In the genomic region with DNA sequence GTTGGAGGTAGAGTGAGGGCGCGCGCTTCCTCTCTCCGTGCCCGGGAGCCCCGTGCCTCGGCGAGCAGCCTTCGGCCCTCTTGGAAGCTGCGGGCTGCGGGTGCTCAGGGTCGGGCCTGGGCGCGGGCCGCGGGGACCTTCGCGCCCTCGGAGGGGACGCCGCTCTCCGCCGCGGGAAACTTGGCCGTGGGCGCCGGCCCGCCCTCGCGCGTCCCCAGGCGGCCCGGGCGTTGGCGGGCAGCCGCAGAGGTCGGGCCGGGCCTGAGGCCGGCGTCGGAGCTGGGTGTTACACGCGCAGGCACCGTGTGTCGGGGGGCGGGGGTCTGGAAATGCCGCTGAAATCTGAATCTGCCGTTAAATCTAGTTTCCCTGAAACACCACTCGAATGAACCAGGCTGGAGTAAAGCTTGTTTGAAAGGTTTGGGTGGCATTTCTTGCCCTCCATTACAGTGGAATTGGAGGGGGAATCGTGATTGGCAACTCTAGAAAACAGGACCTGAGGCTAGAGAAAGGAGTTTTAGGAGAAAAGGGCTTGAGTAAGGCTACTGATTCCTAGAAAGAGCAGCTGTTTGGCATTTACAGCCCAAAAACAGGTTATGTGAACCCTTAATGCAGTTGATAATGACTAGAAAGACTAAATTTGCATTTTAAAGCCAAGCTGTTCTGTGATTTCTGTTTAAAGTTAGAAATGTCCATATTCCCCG, we compare ENCODE assay signal across 8 mouse cellular contexts. TPM values are rescaled to one million over a fixed set of nuclear protein-coding genes. Genes with fewer than 3 reads are reported as not detected.
DNase-seq lines count a peak whose midpoint lies in the region; ATAC-seq and TF ChIP-seq lines count a peak whose summit lies in the region.

No protein-coding gene starts in this region.

- under 1% methylated on average over 50 of the region's 51 CpGs for WGBS in kidney, embryonic 16.5 days
- under 1% methylated on average over 46 of the region's 51 CpGs for WGBS in hindbrain, embryonic 12.5 days
- under 1% methylated on average over 51 of the region's 51 CpGs for WGBS in lung, embryonic 14.5 days
- WGBS in olfactory bulb, adult 2 months = 1% methylated on average over 51 of the region's 51 CpGs

- peak; percentile 64 for ATAC-seq in kidney, embryonic 16.5 days (ENCODE audit: low FRiP score, low TSS enrichment)
- peak; percentile 38; the same call in 1 of the 2 replicates for ATAC-seq in erythroblast, adult 5-6 weeks (replicated peaks; ENCODE audit: low FRiP score, poor library complexity, severe bottlenecking)
- ATAC-seq in hindbrain, embryonic 12.5 days (ENCODE audit: low FRiP score) = peak; percentile 85
- ATAC-seq in lung, embryonic 14.5 days (ENCODE audit: insufficient read depth) = peak; percentile 67

- TF ChIP-seq POLR2A in olfactory bulb, adult 2 months (IDR thresholded peaks at IDR 0.05; ENCODE audit: insufficient read depth, low read depth, low read length) = no peak

- no peaks in the 10 kb centered on the region for H3K9me3 ChIP-seq in kidney, embryonic 16.5 days (ENCODE audit: low read length)
- no peaks in the 10 kb centered on the region for H3K9me3 ChIP-seq in hindbrain, embryonic 12.5 days (replicated peaks)
- no peaks in the 10 kb centered on the region for H3K9me3 ChIP-seq in lung, embryonic 14.5 days (ENCODE audit: low read depth, low read length)

- peaks cover 27% of the 10 kb centered on the region for H3K4me1 ChIP-seq in kidney, embryonic 16.5 days (ENCODE audit: insufficient read depth, low read length)
- peaks cover 31% of the 10 kb centered on the region for H3K4me1 ChIP-seq in hindbrain, embryonic 12.5 days
- peaks cover 3% of the 10 kb centered on the region; the same call in 1 of the 2 replicates for H3K4me1 ChIP-seq in lung, embryonic 14.5 days (ENCODE audit: insufficient read depth)
- H3K4me1 ChIP-seq in olfactory bulb, adult 2 months (ENCODE audit: control insufficient read depth, insufficient read depth, low read length) = peaks cover 3% of the 10 kb centered on the region

- H3K4me3 ChIP-seq in kidney, embryonic 16.5 days (ENCODE audit: low read length) = peak overlapping the region; percentile 76
- peak overlapping the region; percentile 89 for H3K4me3 ChIP-seq in hindbrain, embryonic 12.5 days
- peak overlapping the region; percentile 86 for H3K4me3 ChIP-seq in lung, embryonic 14.5 days (ENCODE audit: low read depth, low read length)
- peak overlapping the region; percentile 98 for H3K4me3 ChIP-seq in olfactory bulb, adult 2 months (ENCODE audit: insufficient read depth, low read depth, low read length)

- H3K4me2 ChIP-seq in kidney, embryonic 16.5 days (replicated peaks; ENCODE audit: low read depth, low read length) = peak overlapping the region; percentile 61
- H3K4me2 ChIP-seq in hindbrain, embryonic 12.5 days (replicated peaks) = peak overlapping the region; percentile 93
- H3K4me2 ChIP-seq in lung, embryonic 14.5 days = peak overlapping the region; percentile 83

- peak overlapping the region; percentile 94 for H3K9ac ChIP-seq in kidney, embryonic 16.5 days (replicated peaks; ENCODE audit: low read length)
- peak overlapping the region; percentile 89 for H3K9ac ChIP-seq in hindbrain, embryonic 12.5 days
- peak overlapping the region; percentile 96 for H3K9ac ChIP-seq in lung, embryonic 14.5 days

- no peak for TF ChIP-seq CTCF in lung, embryonic 14.5 days (IDR thresholded peaks at IDR 0.05; ENCODE audit: low read depth)
- no peak for TF ChIP-seq CTCF in olfactory bulb, adult 2 months (IDR thresholded peaks at IDR 0.05; ENCODE audit: insufficient read depth, low read depth, low read length)

- no peaks in the 10 kb centered on the region for H3K36me3 ChIP-seq in kidney, embryonic 16.5 days (ENCODE audit: insufficient read depth, low read length)
- no peaks in the 10 kb centered on the region for H3K36me3 ChIP-seq in hindbrain, embryonic 12.5 days
- H3K36me3 ChIP-seq in lung, embryonic 14.5 days (ENCODE audit: insufficient read depth) = 0 out of 2 replicates have a peak, but pooled peaks cover 8% of the 10 kb centered on the region

- H3K27me3 ChIP-seq in kidney, embryonic 16.5 days (ENCODE audit: insufficient read depth, low read length) = no peaks in the 10 kb centered on the region
- no peaks in the 10 kb centered on the region for H3K27me3 ChIP-seq in hindbrain, embryonic 12.5 days
- H3K27me3 ChIP-seq in lung, embryonic 14.5 days (ENCODE audit: insufficient read depth, low read length) = no peaks in the 10 kb centered on the region

- no peak for DNase-seq in kidney, adult 9 months
- DNase-seq in NIH3T3 (ENCODE audit: low read depth) = peak; percentile 66
- peak; percentile 63 for DNase-seq in lung, embryonic 14.5 days
- DNase-seq in ovary, postnatal 36 days (ENCODE audit: low spot score) = no peak

- H3K27ac ChIP-seq in kidney, embryonic 16.5 days (ENCODE audit: low read length) = peak overlapping the region; percentile 86
- peak overlapping the region; percentile 93 for H3K27ac ChIP-seq in hindbrain, embryonic 12.5 days
- peak overlapping the region; percentile 96 for H3K27ac ChIP-seq in lung, embryonic 14.5 days (ENCODE audit: low read depth)
- H3K27ac ChIP-seq in olfactory bulb, adult 2 months (ENCODE audit: insufficient read depth, low read depth, low read length) = peak overlapping the region; percentile 78; the same call in 1 of the 2 replicates

RNA-seq across cellular contexts. Expression of a gene that starts 0.7 kb away (rescaled TPM):
- 110 and 144 TPM in 2 replicates for polyA plus RNA-seq in kidney, embryonic 16.5 days (2015; fragmentation: Nextera tagmentation; extraction: Ambion mirVana)
- 24.9 and 92.4 TPM in 2 replicates for total RNA-seq in erythroblast, adult 5-6 weeks (2015; ENCODE audit: low replicate concordance)
- total RNA-seq in erythroblast, adult 5-6 weeks (2017; ENCODE audit: low replicate concordance) = 69.2 and 192 TPM in 2 replicates
- 125 and 128 TPM in 2 replicates for polyA plus RNA-seq in hindbrain, embryonic 12.5 days (2016; fragmentation: Nextera tagmentation; extraction: Ambion mirVana)
- polyA plus RNA-seq in lung, embryonic 14.5 days (2014; fragmentation: Nextera tagmentation; extraction: Ambion mirVana) = 133 and 138 TPM in 2 replicates
- polyA plus RNA-seq in olfactory bulb, adult 2 months (2012; ENCODE audit: insufficient read depth, insufficient read length, low replicate concordance, missing spikeins) = not detected in 2 replicates

RNA-seq across cellular contexts. Expression of a gene that starts 0.8 kb away (rescaled TPM):
- 8.6 and 9.4 TPM in 2 replicates for polyA plus RNA-seq in kidney, embryonic 16.5 days (2015; fragmentation: Nextera tagmentation; extraction: Ambion mirVana)
- 16.5 and 17.9 TPM in 2 replicates for total RNA-seq in erythroblast, adult 5-6 weeks (2015; ENCODE audit: low replicate concordance)
- total RNA-seq in erythroblast, adult 5-6 weeks (2017; ENCODE audit: low replicate concordance) = 38.1 and 55.8 TPM in 2 replicates
- 7.6 and 10.4 TPM in 2 replicates for polyA plus RNA-seq in hindbrain, embryonic 12.5 days (2016; fragmentation: Nextera tagmentation; extraction: Ambion mirVana)
- polyA plus RNA-seq in lung, embryonic 14.5 days (2014; fragmentation: Nextera tagmentation; extraction: Ambion mirVana) = 15.6 and 16.4 TPM in 2 replicates
- not detected in 2 replicates for polyA plus RNA-seq in olfactory bulb, adult 2 months (2012; ENCODE audit: insufficient read depth, insufficient read length, low replicate concordance, missing spikeins)

RNA-seq across cellular contexts. Expression of a gene that starts 57.7 kb away (rescaled TPM):
- not detected in 2 replicates for polyA plus RNA-seq in kidney, embryonic 16.5 days (2015; fragmentation: Nextera tagmentation; extraction: Ambion mirVana)
- total RNA-seq in erythroblast, adult 5-6 weeks (2015; ENCODE audit: low replicate concordance) = not detected in 2 replicates
- total RNA-seq in erythroblast, adult 5-6 weeks (2017; ENCODE audit: low replicate concordance) = not detected in 2 replicates
- not detected in 2 replicates for polyA plus RNA-seq in hindbrain, embryonic 12.5 days (2016; fragmentation: Nextera tagmentation; extraction: Ambion mirVana)
- polyA plus RNA-seq in lung, embryonic 14.5 days (2014; fragmentation: Nextera tagmentation; extraction: Ambion mirVana) = not detected in 2 replicates
- polyA plus RNA-seq in olfactory bulb, adult 2 months (2012; ENCODE audit: insufficient read depth, insufficient read length, low replicate concordance, missing spikeins) = not detected in 2 replicates

Comparison
In these comparisons a context has a peak if more than half of its experiments do, and no peak if none do; other contexts are left out.
1. DNase-seq: peak in NIH3T3 (single experiment) and lung, embryonic 14.5 days (single experiment); none in kidney, adult 9 months (single experiment) and ovary, postnatal 36 days (single experiment).
2. RNA of a gene that starts 0.7 kb away (polyA plus RNA-seq): 133 to 138 TPM in lung, embryonic 14.5 days, 125 to 128 TPM in hindbrain, embryonic 12.5 days and 110 to 144 TPM in kidney, embryonic 16.5 days; not detected in olfactory bulb, adult 2 months; every median in the first group is over 100 times any median in the second.
3. Peak in every context shown above with its lines, with median percentiles within 50 percentile points of each other: ATAC-seq, H3K27ac ChIP-seq, H3K4me2 ChIP-seq, H3K4me3 ChIP-seq and H3K9ac ChIP-seq.